Mouse (Mus musculus): Measurements from ENCODE around the gene Copb2. TPM values are rescaled to one million over a fixed set of nuclear protein-coding genes. Genes with fewer than 3 reads are reported as not detected.

Copb2 gene
- 66.0 and 70.7 TPM in 2 replicates for polyA plus RNA-seq (2015; fragmentation: Nextera tagmentation; extraction: Ambion mirVana)

GRCm38 (mm10) chr9:98563137-98564126, at the start of gene Copb2:
TSS of gene Copb2 (plus strand) at chr9:98563721.
- TF ChIP-seq CTCF (IDR thresholded peaks at IDR 0.05; ENCODE audit: low read depth) (0 out of 2 replicates have a peak, but pooled peaks have one; percentile 2), EP300 (IDR thresholded peaks at IDR 0.05; ENCODE audit: low read depth) (no peak)
- ATAC-seq (peak; percentile 98), DNase-seq (peak; percentile 100)
- WGBS (ENCODE audit: insufficient replicate concordance), result under 1% methylated on average over 76 of the region's 76 CpGs
- peaks cover 7% of the 10 kb centered on the region for H3K36me3 ChIP-seq (replicated peaks; ENCODE audit: insufficient read depth, low read length)
- peak within 1 kb of the TSS; percentile 93 for H3K4me2 ChIP-seq (ENCODE audit: low read depth, low read length)
- no peaks in the 10 kb centered on the region for H3K9me3 ChIP-seq (ENCODE audit: low read length)
- peak within 1 kb of the TSS; percentile 89 for H3K27ac ChIP-seq (ENCODE audit: low read depth)
- peaks cover 20% of the 10 kb centered on the region for H3K4me1 ChIP-seq (ENCODE audit: insufficient read depth)
- H3K4me3 ChIP-seq (ENCODE audit: low read depth, low read length), result peak within 1 kb of the TSS; percentile 98
- H3K27me3 ChIP-seq (ENCODE audit: insufficient read depth, low read length), result no peaks in the 10 kb centered on the region
- peak within 1 kb of the TSS; percentile 97 for H3K9ac ChIP-seq (replicated peaks)

- Histone ChIP-seq H3K36me3 (replicated peaks; ENCODE audit: insufficient read depth, low read length) (no peaks in the 10 kb centered on the region), H3K9ac (replicated peaks) (no peak overlapping the region), H3K4me1 (ENCODE audit: insufficient read depth) (no peaks in the 10 kb centered on the region), H3K27ac (ENCODE audit: low read depth) (no peak overlapping the region), H3K27me3 (ENCODE audit: insufficient read depth, low read length) (no peaks in the 10 kb centered on the region), H3K4me2 (ENCODE audit: low read depth, low read length) (no peak overlapping the region), H3K9me3 (ENCODE audit: low read length) (no peaks in the 10 kb centered on the region), H3K4me3 (ENCODE audit: low read depth, low read length) (no peak overlapping the region)
- 17% methylated on average over 2 of the region's 2 CpGs for WGBS (ENCODE audit: insufficient replicate concordance)
- ATAC-seq, result no peak
- DNase-seq, result no peak
- TF ChIP-seq EP300 (IDR thresholded peaks at IDR 0.05; ENCODE audit: low read depth), result no peak
Measured at GRCm38 (mm10) chr9:98523872-98524271, 39.6 kb upstream of the Copb2 start.

GRCm38 (mm10) chr9:98524786-98525542, 38.6 kb upstream of the Copb2 start:
- H3K4me3 ChIP-seq (ENCODE audit: low read depth, low read length), result no peak overlapping the region
- ATAC-seq, result no peak

GRCm38 (mm10) chr9:98525543-98525924, 38.0 kb upstream of the Copb2 start:
- Histone ChIP-seq H3K9ac (replicated peaks) (no peak overlapping the region), H3K9me3 (ENCODE audit: low read length) (no peaks in the 10 kb centered on the region), H3K4me1 (ENCODE audit: insufficient read depth) (no peaks in the 10 kb centered on the region), H3K4me2 (ENCODE audit: low read depth, low read length) (no peak overlapping the region), H3K27ac (ENCODE audit: low read depth) (no peak overlapping the region), H3K36me3 (replicated peaks; ENCODE audit: insufficient read depth, low read length) (no peaks in the 10 kb centered on the region), H3K27me3 (ENCODE audit: insufficient read depth, low read length) (no peaks in the 10 kb centered on the region), H3K4me3 (ENCODE audit: low read depth, low read length) (no peak overlapping the region)
- no peak for ATAC-seq
- WGBS (ENCODE audit: insufficient replicate concordance), result 79% methylated on average over 7 of the region's 7 CpGs
- TF ChIP-seq EP300 (IDR thresholded peaks at IDR 0.05; ENCODE audit: low read depth) (no peak), CTCF (IDR thresholded peaks at IDR 0.05; ENCODE audit: low read depth) (no peak)
- no peak for DNase-seq

More at GRCm38 (mm10) chr9:98524786-98525542, 38.6 kb upstream of the Copb2 start:
- no peaks in the 10 kb centered on the region for H3K4me1 ChIP-seq (ENCODE audit: insufficient read depth)
- no peak overlapping the region for H3K9ac ChIP-seq (replicated peaks)
- no peak overlapping the region for H3K4me2 ChIP-seq (ENCODE audit: low read depth, low read length)
- TF ChIP-seq CTCF (IDR thresholded peaks at IDR 0.05; ENCODE audit: low read depth) (no peak), EP300 (IDR thresholded peaks at IDR 0.05; ENCODE audit: low read depth) (no peak)
- WGBS (ENCODE audit: insufficient replicate concordance), result 78% methylated on average over 7 of the region's 7 CpGs
- H3K27ac ChIP-seq (ENCODE audit: low read depth), result no peak overlapping the region
- no peaks in the 10 kb centered on the region for H3K9me3 ChIP-seq (ENCODE audit: low read length)
- H3K36me3 ChIP-seq (replicated peaks; ENCODE audit: insufficient read depth, low read length), result no peaks in the 10 kb centered on the region
- H3K27me3 ChIP-seq (ENCODE audit: insufficient read depth, low read length), result no peaks in the 10 kb centered on the region
- peak; percentile 24 for DNase-seq

- no peaks in the 10 kb centered on the region for H3K36me3 ChIP-seq (replicated peaks; ENCODE audit: insufficient read depth, low read length)
- TF ChIP-seq CTCF (IDR thresholded peaks at IDR 0.05; ENCODE audit: low read depth) (no peak), EP300 (IDR thresholded peaks at IDR 0.05; ENCODE audit: low read depth) (no peak)
- H3K9ac ChIP-seq (replicated peaks), result no peak overlapping the region
- DNase-seq (no peak), ATAC-seq (no peak)
- 79% methylated on average over 7 of the region's 7 CpGs for WGBS (ENCODE audit: insufficient replicate concordance)
- H3K9me3 ChIP-seq (ENCODE audit: low read length), result no peaks in the 10 kb centered on the region
- no peaks in the 10 kb centered on the region for H3K27me3 ChIP-seq (ENCODE audit: insufficient read depth, low read length)
- no peaks in the 10 kb centered on the region for H3K4me1 ChIP-seq (ENCODE audit: insufficient read depth)
- no peak overlapping the region for H3K4me2 ChIP-seq (ENCODE audit: low read depth, low read length)
- H3K27ac ChIP-seq (ENCODE audit: low read depth), result no peak overlapping the region
- H3K4me3 ChIP-seq (ENCODE audit: low read depth, low read length), result no peak overlapping the region
Measured at GRCm38 (mm10) chr9:98527226-98527625, 36.3 kb upstream of the Copb2 start.

GRCm38 (mm10) chr9:98529776-98530175, 33.7 kb upstream of the Copb2 start:
- Histone ChIP-seq H3K9ac (replicated peaks) (no peak overlapping the region), H3K4me1 (ENCODE audit: insufficient read depth) (peaks cover under 1% of the 10 kb centered on the region; the same call in 1 of the 2 replicates), H3K9me3 (ENCODE audit: low read length) (no peaks in the 10 kb centered on the region), H3K27me3 (ENCODE audit: insufficient read depth, low read length) (no peaks in the 10 kb centered on the region), H3K4me2 (ENCODE audit: low read depth, low read length) (no peak overlapping the region), H3K27ac (ENCODE audit: low read depth) (no peak overlapping the region), H3K4me3 (ENCODE audit: low read depth, low read length) (no peak overlapping the region), H3K36me3 (replicated peaks; ENCODE audit: insufficient read depth, low read length) (no peaks in the 10 kb centered on the region)
- WGBS (ENCODE audit: insufficient replicate concordance), result 64% methylated on average over 4 of the region's 4 CpGs
- ATAC-seq (no peak), DNase-seq (no peak)
- TF ChIP-seq EP300 (IDR thresholded peaks at IDR 0.05; ENCODE audit: low read depth) (no peak), CTCF (IDR thresholded peaks at IDR 0.05; ENCODE audit: low read depth) (no peak)

Measured in liver, postnatal 0 days (tissue).